24 mouse cellular contexts compared by ENCODE assay signal in genomic region chr10:79151602-79152001, GRCm38 (mm10). TPM values are rescaled to one million over a fixed set of nuclear protein-coding genes. Genes with fewer than 3 reads are reported as not detected.
DNase-seq lines count a peak whose midpoint lies in the region; ATAC-seq and TF ChIP-seq lines count a peak whose summit lies in the region.
"Had no signal": no experiment of that assay in that cellular context is flagged by ENCODE, and none has a peak within 500 bp of the region (broad histone marks: within the 10 kb centered on the region; RNA-seq: fewer than 3 reads in every experiment).

No protein-coding gene starts in this region.

- no peak overlapping the region for H3K4me2 ChIP-seq in hindbrain, embryonic 13.5 days

- TF ChIP-seq CTCF in MEL (IDR thresholded peaks at IDR 0.05 in 2 of 3, conservative IDR thresholded peaks at IDR 0.05 in 1 of 3; ENCODE audit: control insufficient read depth in 1 of 3, insufficient read depth in 1 of 3, low read depth in 2 of 3, low read length in 3 of 3, poor library complexity in 1 of 3, severe bottlenecking in 1 of 3): no peak

- TF ChIP-seq RAD21 in MEL (IDR thresholded peaks at IDR 0.05; ENCODE audit: low read depth, low read length): no peak

- peaks cover 0 to 6% of the 10 kb centered on the region in 2 experiments; a peak in 2 of 4 replicates for H3K36me3 ChIP-seq in MEL (ENCODE audit: control insufficient read depth in 1 of 2, insufficient read depth in 2 of 2, low read length in 2 of 2)
- H3K36me3 ChIP-seq in hindbrain, embryonic 13.5 days: no peaks in the 10 kb centered on the region
- H3K36me3 ChIP-seq: G1E had no signal

- TF ChIP-seq EP300 in MEL (IDR thresholded peaks at IDR 0.05; ENCODE audit: low read depth in 1 of 2, low read length in 2 of 2): peak; percentile 88 to 95

- no peaks in the 10 kb centered on the region for H3K9me3 ChIP-seq in MEL (replicated peaks; ENCODE audit: insufficient read depth, low read length)
- H3K9me3 ChIP-seq in hindbrain, embryonic 13.5 days: no peaks in the 10 kb centered on the region
- H3K9me3 ChIP-seq: G1E had no signal

- no peak for ATAC-seq in hindbrain, embryonic 13.5 days (ENCODE audit: low FRiP score)
- ATAC-seq: activated CD4-positive, CD25-positive, alpha-beta regulatory T cell, adult 4 months; CD4-positive, CD25-positive, alpha-beta regulatory T cell, adult 4 months; Patski had no signal

- no peak overlapping the region for H3K4me3 ChIP-seq in MEL (ENCODE audit: control insufficient read depth in 1 of 2, insufficient read depth in 1 of 2, low read depth in 2 of 2, low read length in 2 of 2)
- no peak overlapping the region for H3K4me3 ChIP-seq in hindbrain, embryonic 13.5 days

- H3K79me2 ChIP-seq in MEL (ENCODE audit: control insufficient read depth, insufficient read depth, low read length, poor library complexity): no peaks in the 10 kb centered on the region

- TF ChIP-seq POLR2A in MEL (IDR thresholded peaks at IDR 0.05; ENCODE audit: control insufficient read depth in 1 of 2, insufficient read depth in 1 of 2, low read depth in 1 of 2, low read length in 2 of 2, poor library complexity in 1 of 2): no peak

- DNase-seq in MEL (ENCODE audit: low read depth, low spot score): peak; percentile 57
- DNase-seq: adrenal gland, adult 2 months; adrenal gland, adult 8-10 months; adrenal gland, postnatal 10 days; adrenal gland, postnatal 14 days; adrenal gland, postnatal 25 days; adrenal gland, postnatal 36 days; B cell, adult 2 months; cerebellum, adult 11 months; cerebellum, adult 11-12 months; cerebellum, adult 18-20 months; cerebellum, adult 2 months; cerebellum, adult 8-10 months had no signal

- peaks cover 3 to 4% of the 10 kb centered on the region in 2 experiments; a peak in 2 of 4 replicates for H3K4me1 ChIP-seq in MEL (ENCODE audit: control insufficient read depth in 1 of 2, insufficient read depth in 2 of 2, low read length in 2 of 2)
- H3K4me1 ChIP-seq in hindbrain, embryonic 13.5 days (replicated peaks): no peaks in the 10 kb centered on the region

- H3K27ac ChIP-seq in MEL (ENCODE audit: control insufficient read depth, low read depth, low read length): peak overlapping the region; percentile 42
- no peak overlapping the region for H3K27ac ChIP-seq in hindbrain, embryonic 13.5 days

- no peaks in the 10 kb centered on the region for H3K27me3 ChIP-seq in MEL (ENCODE audit: control insufficient read depth in 1 of 2, insufficient read depth in 2 of 2, low read length in 2 of 2)
- H3K27me3 ChIP-seq in hindbrain, embryonic 13.5 days: no peaks in the 10 kb centered on the region

- H3K9ac ChIP-seq in MEL (ENCODE audit: control insufficient read depth, low read depth, low read length, poor library complexity, severe bottlenecking): no peak overlapping the region
- H3K9ac ChIP-seq in hindbrain, embryonic 13.5 days: no peak overlapping the region

TF ChIP-seq in MEL, 35 proteins besides CTCF, POLR2A, EP300 and RAD21:
- TF ChIP-seq MEF2A (IDR thresholded peaks at IDR 0.05; ENCODE audit: extremely low read depth, insufficient replicate concordance, low read depth, low read length, poor library complexity, severe bottlenecking): no peak
- no peak for TF ChIP-seq MYC (IDR thresholded peaks at IDR 0.05; ENCODE audit: low read depth, low read length)
- peak; percentile 76 for TF ChIP-seq MYB (IDR thresholded peaks at IDR 0.05; ENCODE audit: low read depth, low read length)
- TF ChIP-seq USF1 (IDR thresholded peaks at IDR 0.05; ENCODE audit: low read depth, low read length): peak; percentile 84
- 0 out of 2 replicates have a peak, but pooled peaks have one; percentile 16 for TF ChIP-seq RCOR1 (IDR thresholded peaks at IDR 0.05; ENCODE audit: low read depth, low read length)
- TF ChIP-seq GABPA (IDR thresholded peaks at IDR 0.05; ENCODE audit: low read depth, low read length): no peak
- no peak for TF ChIP-seq KAT2A (conservative IDR thresholded peaks at IDR 0.05; ENCODE audit: low read depth, low read length)
- TF ChIP-seq UBTF (IDR thresholded peaks at IDR 0.05; ENCODE audit: borderline replicate concordance, insufficient read depth, low read depth, low read length): no peak
- TF ChIP-seq MXI1 (IDR thresholded peaks at IDR 0.05; ENCODE audit: low read depth, low read length): no peak
- no peak for TF ChIP-seq MAFK (IDR thresholded peaks at IDR 0.05; ENCODE audit: borderline replicate concordance, low read depth, low read length)
- peak; percentile 82; the same call in 1 of the 2 replicates for TF ChIP-seq TCF12 (IDR thresholded peaks at IDR 0.05; ENCODE audit: low read depth, low read length)
- TF ChIP-seq MAZ (IDR thresholded peaks at IDR 0.05; ENCODE audit: low read depth, low read length): no peak
- no peak; the same call in 1 of the 2 replicates for TF ChIP-seq SIN3A (IDR thresholded peaks at IDR 0.05; ENCODE audit: low read length)
- TF ChIP-seq ZC3H11A (IDR thresholded peaks at IDR 0.05; ENCODE audit: low read depth, low read length): no peak
- TF ChIP-seq TAL1 (IDR thresholded peaks at IDR 0.05; ENCODE audit: low read length): no peak
- 0 out of 4 replicates have a peak, but pooled peaks of 1 of the 2 experiments have one; percentile 41 for TF ChIP-seq USF2 (IDR thresholded peaks at IDR 0.05; ENCODE audit: borderline replicate concordance in 1 of 2, insufficient read depth in 1 of 2, low read depth in 1 of 2, low read length in 2 of 2)
- no peak for TF ChIP-seq CHD2 (IDR thresholded peaks at IDR 0.05; ENCODE audit: low read length)
- no peak for TF ChIP-seq POLR2AphosphoS2 (IDR thresholded peaks at IDR 0.05; ENCODE audit: low read length)
- TF ChIP-seq BHLHE40 (IDR thresholded peaks at IDR 0.05; ENCODE audit: borderline replicate concordance, low read depth, low read length): peak; percentile 83
- peak; percentile 88 for TF ChIP-seq GATA1 (IDR thresholded peaks at IDR 0.05; ENCODE audit: low read depth, low read length)
- peak; percentile 54; the same call in 1 of the 2 replicates for TF ChIP-seq ETS1 (IDR thresholded peaks at IDR 0.05; ENCODE audit: low read depth, low read length)
- no peak for TF ChIP-seq NELFE (IDR thresholded peaks at IDR 0.05; ENCODE audit: low read depth, low read length)
- no peak for TF ChIP-seq POLR2AphosphoS5 (IDR thresholded peaks at IDR 0.05; ENCODE audit: borderline replicate concordance, low read depth, low read length)
- no peak for TF ChIP-seq HCFC1 (IDR thresholded peaks at IDR 0.05; ENCODE audit: low read depth, low read length)
- TF ChIP-seq JUND (IDR thresholded peaks at IDR 0.05; ENCODE audit: low read depth, low read length): no peak
- no peak for TF ChIP-seq ZKSCAN1 (IDR thresholded peaks at IDR 0.05; ENCODE audit: low read depth, low read length)

RNA-seq across cellular contexts. Expression of gene Vmn2r80, which starts 3.0 kb away (rescaled TPM):
- total RNA-seq in MEL (2012; rRNA removed): not detected in 2 replicates
- polyA plus RNA-seq in MEL (2012; ENCODE audit: insufficient read depth in 1 of 2, insufficient read length in 2 of 2, low read depth in 1 of 2, low replicate concordance in 2 of 2, missing spikeins in 1 of 2): not detected
- not detected in 2 replicates for polyA plus RNA-seq in hindbrain, embryonic 13.5 days (2015; fragmentation: Nextera tagmentation; extraction: Ambion mirVana)
- total RNA-seq: adrenal gland, adult 18-20 months; adrenal gland, adult 2 months; adrenal gland, adult 8-10 months; adrenal gland, postnatal 10 days; adrenal gland, postnatal 14 days; adrenal gland, postnatal 25 days; adrenal gland, postnatal 36 days; adrenal gland, postnatal 4 days; CH12.LX; ES-E14 had no signal
- polyA plus RNA-seq: activated CD4-positive, CD25-positive, alpha-beta regulatory T cell, adult 4 months; adrenal gland, adult 2 months; brain, embryonic 14.5 days; C2C12; CD4-positive, CD25-positive, alpha-beta regulatory T cell, adult 4 months; cerebellum, adult 2 months; G1E; Patski had no signal

RNA-seq across cellular contexts. Expression of gene 2610008E11Rik, which starts 54.2 kb away (rescaled TPM):
- 1.4 and 2.4 TPM in 2 replicates for total RNA-seq in MEL (2012; rRNA removed)
- 1 to 10 TPM in 1 of 2 experiments, not detected in 1; 1.7 TPM for polyA plus RNA-seq in MEL (2012; ENCODE audit: insufficient read depth in 1 of 2, insufficient read length in 2 of 2, low read depth in 1 of 2, low replicate concordance in 2 of 2, missing spikeins in 1 of 2)
- polyA plus RNA-seq in hindbrain, embryonic 13.5 days (2015; fragmentation: Nextera tagmentation; extraction: Ambion mirVana): 50.8 and 53.7 TPM in 2 replicates
